Mouse (Mus musculus): ENCODE results near the gene Ehbp1. TPM values are rescaled to one million over a fixed set of nuclear protein-coding genes. Genes with fewer than 3 reads are reported as not detected.

Ehbp1 gene
- total RNA-seq, 2 experiments from 2014 or later: 15.2 to 15.9 TPM

DNA sequence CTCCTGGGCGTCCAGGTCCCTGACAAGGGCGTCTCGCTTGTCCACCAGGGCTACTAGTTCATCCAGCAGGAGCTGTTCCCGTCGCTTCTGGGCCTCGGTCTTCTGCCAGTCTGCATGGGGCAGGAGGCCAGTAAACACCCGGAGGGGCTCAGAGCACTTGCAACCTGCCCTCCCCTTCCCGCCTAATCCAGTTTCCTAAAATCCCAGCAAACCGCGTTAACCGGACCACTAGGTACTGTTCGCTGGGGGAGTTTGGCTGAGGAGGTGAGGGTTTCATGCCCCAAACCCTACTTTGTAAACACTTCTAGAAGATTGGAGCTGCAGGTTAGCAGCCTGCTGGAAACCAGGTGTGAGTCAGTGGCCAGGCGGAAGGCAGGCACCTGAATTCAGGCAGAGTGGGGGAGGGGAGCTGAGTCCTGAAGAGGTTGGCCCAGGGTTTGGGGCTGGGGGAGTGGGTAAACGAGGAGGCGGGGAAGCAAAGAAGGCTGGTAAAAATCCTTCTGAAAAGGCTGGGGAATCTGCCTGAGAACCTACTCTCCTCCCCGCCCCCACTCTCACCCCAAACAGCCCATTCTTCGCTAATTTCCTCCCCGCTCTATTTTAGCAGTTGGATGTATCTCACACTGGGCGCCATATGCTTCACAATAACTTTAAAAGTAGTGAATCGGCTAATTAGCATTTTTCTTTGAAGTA, 334.9 kb downstream of the Ehbp1 start:
- H3K27ac ChIP-seq: no peak overlapping the region
- no peak overlapping the region for H3K4me3 ChIP-seq
- DNase-seq: no peak
- TF ChIP-seq CTCF (IDR thresholded peaks at IDR 0.05): no peak
- intact Hi-C loops (cut with DNase I): no loop called here

DNA sequence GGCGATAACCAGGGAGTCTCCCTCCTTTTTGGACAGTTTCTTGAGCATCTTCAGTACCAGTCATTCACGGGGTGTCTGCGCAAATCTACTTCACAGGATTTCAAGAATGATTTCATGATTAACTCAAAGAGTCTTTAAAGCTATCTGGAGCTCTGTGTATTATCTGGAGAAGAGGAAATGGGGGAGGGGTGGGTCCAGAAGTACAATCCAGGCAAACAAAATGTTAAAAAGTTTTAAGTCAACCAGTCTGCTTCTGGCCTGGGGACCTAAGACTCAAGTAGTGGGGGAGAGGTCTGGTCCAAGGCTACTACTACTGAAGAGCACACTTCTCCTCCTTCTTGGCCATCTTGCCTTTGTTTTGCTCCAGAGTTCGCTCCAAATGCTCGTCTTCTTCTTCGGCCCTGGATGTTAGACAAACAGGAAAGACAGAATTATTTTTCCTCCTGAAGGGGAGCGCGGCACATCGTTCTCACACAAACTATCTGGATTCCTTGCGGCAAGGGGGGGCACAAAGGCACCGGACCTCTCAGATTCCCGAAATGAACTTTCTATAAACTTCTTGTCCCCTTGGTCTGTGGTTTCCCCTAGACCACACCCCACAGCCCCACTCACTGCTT, 335.5 kb downstream of the Ehbp1 start:
- no peak overlapping the region for H3K27ac ChIP-seq
- no peak overlapping the region for H3K4me3 ChIP-seq
- TF ChIP-seq CTCF (IDR thresholded peaks at IDR 0.05): no peak
- intact Hi-C loops (cut with DNase I): no loop called here
- no peak for DNase-seq

DNA sequence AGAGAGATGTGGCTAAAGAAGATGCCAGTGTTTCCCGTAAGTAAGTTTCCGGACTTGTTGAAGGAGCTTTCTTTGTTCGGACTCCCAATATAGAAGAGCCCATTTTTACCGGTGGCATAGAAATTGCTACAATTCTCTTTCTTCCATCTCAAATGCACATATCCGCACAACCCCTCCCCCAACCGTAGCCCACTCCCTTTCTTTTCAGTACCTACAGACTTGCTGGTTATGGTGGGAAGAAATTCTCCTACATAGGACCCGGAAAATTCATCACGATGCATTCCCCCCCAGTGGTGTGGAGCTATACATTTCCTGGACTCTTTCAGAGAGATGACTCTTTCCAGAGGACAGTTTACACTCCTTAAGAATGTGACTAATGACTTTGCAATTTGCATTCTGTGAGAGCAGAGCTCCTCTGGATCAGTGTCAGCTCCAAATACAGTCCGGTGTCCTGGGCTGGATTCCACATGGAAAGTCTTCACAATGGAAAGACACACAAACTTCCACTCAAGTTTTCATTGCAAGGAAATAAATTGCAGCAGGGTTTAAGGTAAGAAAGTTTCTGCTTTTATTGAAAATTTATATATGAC, 336.7 kb downstream of the Ehbp1 start:
- DNase-seq: no peak
- no peak for TF ChIP-seq CTCF (IDR thresholded peaks at IDR 0.05)
- H3K4me3 ChIP-seq: no peak overlapping the region
- intact Hi-C loops (cut with DNase I): no loop called here
- H3K27ac ChIP-seq: no peak overlapping the region

DNA sequence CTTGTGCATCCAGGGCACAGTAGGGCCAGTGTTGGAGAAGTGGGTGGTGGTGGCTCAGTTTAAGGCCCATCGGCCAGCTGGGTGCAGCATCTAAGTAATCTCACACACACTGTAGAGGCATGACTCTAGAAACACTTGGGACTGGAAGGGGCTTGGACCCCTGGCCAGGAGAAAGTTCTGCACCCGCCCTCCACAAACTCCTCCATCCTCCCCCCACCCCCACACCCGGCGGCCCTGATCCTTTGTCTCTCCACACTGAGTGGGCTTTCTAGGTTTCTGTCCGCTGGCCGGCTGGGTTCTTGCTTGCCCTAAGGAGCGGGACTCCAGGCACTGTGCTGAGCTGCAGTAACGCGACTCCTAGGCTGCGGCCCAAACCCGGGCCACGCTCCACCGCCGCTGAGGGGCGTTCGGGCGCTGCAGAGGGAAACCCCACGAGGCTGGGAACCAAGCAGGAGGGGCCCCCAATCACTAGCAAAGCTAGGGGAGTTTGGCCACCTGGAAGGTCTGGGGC, 337.7 kb downstream of the Ehbp1 start:
- Histone ChIP-seq H3K4me3 (no peak overlapping the region), H3K27ac (no peak overlapping the region)
- TF ChIP-seq CTCF (IDR thresholded peaks at IDR 0.05): no peak
- intact Hi-C loops (cut with DNase I): loop anchor here (5.0 kb wide), 1 partner anchor 203 kb away; no protein-coding TSS in a partner anchor
- peak; percentile 34 for DNase-seq

- TF ChIP-seq CTCF (IDR thresholded peaks at IDR 0.05): no peak
- no peak overlapping the region for H3K27ac ChIP-seq
- intact Hi-C loops (cut with DNase I): loop anchor here (5.0 kb wide), 1 partner anchor 204 kb away; no protein-coding TSS in a partner anchor
- DNase-seq: peak; percentile 24
- peak overlapping the region; percentile 86 for H3K4me3 ChIP-seq
These were observed 338.6 kb downstream of the Ehbp1 start for GRCm38 (mm10) chr11:22003341-22003981.

DNA sequence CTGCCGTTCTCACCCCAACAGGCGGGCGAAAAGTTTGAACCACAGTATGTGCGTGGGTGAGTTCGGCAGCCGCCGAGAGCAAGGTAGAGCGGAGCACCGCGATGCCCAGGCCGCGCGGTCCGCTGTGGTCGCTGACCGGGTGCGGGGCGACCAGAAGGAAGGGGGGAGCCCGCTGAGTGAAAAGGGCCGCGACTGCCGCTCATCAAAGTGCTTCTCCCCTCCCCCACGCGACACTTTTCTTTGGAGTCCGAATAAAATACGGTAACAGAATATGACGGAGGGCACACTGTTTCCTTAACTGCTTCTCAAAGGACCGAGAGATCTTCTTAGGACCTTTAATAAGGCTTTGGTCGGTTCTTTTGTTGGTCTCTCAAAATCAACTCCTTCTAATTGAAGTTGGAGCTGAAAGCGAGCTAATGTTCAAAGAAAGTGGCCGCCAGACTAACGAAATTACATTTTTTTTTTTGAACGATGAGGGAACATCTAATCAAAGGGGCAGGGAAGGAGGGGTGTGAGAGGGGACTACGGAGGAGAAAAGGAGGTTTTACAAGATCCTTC, 339.2 kb downstream of the Ehbp1 start, which contains the start of gene Otx1:
Gene Otx1 (minus strand): TSS at position 115 of the 558 bp plus-strand sequence.
- peak; percentile 26 for DNase-seq
- Histone ChIP-seq H3K27ac (no peak within 1 kb of the TSS), H3K4me3 (peak within 1 kb of the TSS; percentile 86)
- intact Hi-C loops (cut with DNase I): loop anchor here (5.0 kb wide), 1 partner anchor 204 kb away; no protein-coding TSS in a partner anchor
- no peak for TF ChIP-seq CTCF (IDR thresholded peaks at IDR 0.05)

DNA sequence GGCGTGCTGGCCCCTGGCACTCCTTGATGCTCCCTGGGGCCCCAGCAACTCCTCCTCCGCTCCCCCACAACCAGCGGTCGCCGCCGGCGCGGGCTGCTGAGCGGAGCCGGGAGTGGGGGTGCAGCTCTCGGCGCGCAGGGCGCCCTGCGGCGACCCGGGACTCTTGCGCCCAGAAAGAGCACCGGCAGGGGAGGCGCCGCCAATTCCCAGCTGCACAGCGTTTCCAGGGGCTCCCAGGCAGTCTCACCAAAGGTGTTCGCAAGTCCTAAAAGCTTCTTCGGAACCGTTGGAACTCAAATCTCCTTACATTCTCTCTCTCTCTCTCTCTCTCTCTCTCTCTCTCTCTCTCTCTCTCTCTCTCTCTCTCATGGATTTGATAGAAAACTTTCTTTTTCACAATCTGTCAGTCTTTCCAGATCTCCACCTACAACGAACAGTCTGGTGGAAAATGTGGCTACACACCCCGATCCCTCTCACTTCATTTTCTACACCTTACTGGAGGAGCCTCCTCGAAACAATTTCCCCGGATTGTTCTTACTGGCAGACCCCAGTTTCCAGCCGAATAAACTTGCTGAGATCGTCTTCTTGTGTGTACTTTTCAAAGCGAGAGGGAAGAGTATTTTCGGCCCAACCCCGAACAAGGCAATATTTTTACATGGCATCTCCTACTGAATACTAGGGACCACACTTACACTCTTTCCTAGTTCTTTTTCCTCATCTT, 339.9 kb downstream of the Ehbp1 start:
- intact Hi-C loops (cut with DNase I): loop anchor here (5.0 kb wide), 1 partner anchor 205 kb away; no protein-coding TSS in a partner anchor
- no peak for TF ChIP-seq CTCF (IDR thresholded peaks at IDR 0.05)
- H3K4me3 ChIP-seq: peak overlapping the region; percentile 86
- no peak for DNase-seq
- no peak overlapping the region for H3K27ac ChIP-seq

- intact Hi-C loops (cut with DNase I): loop anchor here (5.0 kb wide), 1 partner anchor 206 kb away; no protein-coding TSS in a partner anchor
- H3K4me3 ChIP-seq: peak overlapping the region; percentile 86
- no peak for TF ChIP-seq CTCF (IDR thresholded peaks at IDR 0.05)
- DNase-seq: peak; percentile 73
- no peak overlapping the region for H3K27ac ChIP-seq
These were observed 340.6 kb downstream of the Ehbp1 start for GRCm38 (mm10) chr11:22001321-22002061.

- intact Hi-C loops (cut with DNase I): loop anchor here (5.0 kb wide), 1 partner anchor 207 kb away; no protein-coding TSS in a partner anchor
- no peak for TF ChIP-seq CTCF (IDR thresholded peaks at IDR 0.05)
- Histone ChIP-seq H3K27ac (no peak overlapping the region), H3K4me3 (peak overlapping the region; percentile 86)
- no peak for DNase-seq
These were observed 341.6 kb downstream of the Ehbp1 start for GRCm38 (mm10) chr11:22000316-22001076.
